Mouse (Mus musculus): ENCODE data around the gene Fndc4. TPM values are rescaled to one million over a fixed set of nuclear protein-coding genes. Genes with fewer than 3 reads are reported as not detected.

Fndc4 gene
- polyA plus RNA-seq, 1 experiment from 2014 or later: 2.0 TPM

GRCm38 (mm10) chr5:31257616-31258015 is 38.3 kb downstream of the Fndc4 start:
- no peak for DNase-seq (ENCODE audit: low spot score)

- no peak for DNase-seq (ENCODE audit: low spot score)
Observed at GRCm38 (mm10) chr5:31255971-31256370, 39.9 kb downstream of the Fndc4 start.

- DNase-seq (ENCODE audit: low spot score): no peak
Observed at GRCm38 (mm10) chr5:31255381-31255780, 40.5 kb downstream of the Fndc4 start.

GRCm38 (mm10) chr5:31254901-31255300 is 41.0 kb downstream of the Fndc4 start:
- no peak for DNase-seq (ENCODE audit: low spot score)

- no peak for DNase-seq (ENCODE audit: low spot score)
Observed at GRCm38 (mm10) chr5:31254452-31254851, 41.4 kb downstream of the Fndc4 start.

- DNase-seq (ENCODE audit: low spot score): no peak
Observed at GRCm38 (mm10) chr5:31253806-31254205, 42.1 kb downstream of the Fndc4 start.

- no peak for DNase-seq (ENCODE audit: low spot score)
Observed at GRCm38 (mm10) chr5:31252795-31253545, 42.9 kb downstream of the Fndc4 start.

GRCm38 (mm10) chr5:31252151-31252550 is 43.7 kb downstream of the Fndc4 start:
- DNase-seq (ENCODE audit: low spot score): no peak

GRCm38 (mm10) chr5:31251541-31252101 is 44.3 kb downstream of the Fndc4 start, which contains the start of gene Krtcap3:
Gene Krtcap3 (plus strand): TSS chr5:31251691.
- DNase-seq (ENCODE audit: low spot score): peak; percentile 39

GRCm38 (mm10) chr5:31250716-31251115 is 45.2 kb downstream of the Fndc4 start:
- DNase-seq (ENCODE audit: low spot score): no peak

Other genes with a start within 250 kb of the Fndc4 start
- gene Atraid, start 247.8 kb downstream of the Fndc4 start, polyA plus RNA-seq (2015; fragmentation: Nextera tagmentation; extraction: Ambion mirVana): 123 and 132 TPM in 2 replicates
- gene Slc5a6, start 247.2 kb downstream of the Fndc4 start, polyA plus RNA-seq (2015; fragmentation: Nextera tagmentation; extraction: Ambion mirVana): 7.0 and 8.7 TPM in 2 replicates
- 15.3 and 16.8 TPM in 2 replicates for gene Cad, start 241.3 kb downstream of the Fndc4 start, polyA plus RNA-seq (2015; fragmentation: Nextera tagmentation; extraction: Ambion mirVana)
- gene Dnajc5g, start 189.8 kb downstream of the Fndc4 start, polyA plus RNA-seq (2015; fragmentation: Nextera tagmentation; extraction: Ambion mirVana): not detected in 2 replicates
- gene Slc30a3, start 187.8 kb downstream of the Fndc4 start, polyA plus RNA-seq (2015; fragmentation: Nextera tagmentation; extraction: Ambion mirVana): 0.07 and 0.30 TPM in 2 replicates
- 0.14 and 0.16 TPM in 2 replicates for gene Trim54, start 179.4 kb downstream of the Fndc4 start, polyA plus RNA-seq (2015; fragmentation: Nextera tagmentation; extraction: Ambion mirVana)
- gene Ucn, start 157.3 kb downstream of the Fndc4 start, polyA plus RNA-seq (2015; fragmentation: Nextera tagmentation; extraction: Ambion mirVana): not detected in 2 replicates
- 17.1 and 21.9 TPM in 2 replicates for gene Mpv17, start 141.8 kb downstream of the Fndc4 start, polyA plus RNA-seq (2015; fragmentation: Nextera tagmentation; extraction: Ambion mirVana)
- gene Gm29609, start 116.2 kb downstream of the Fndc4 start, polyA plus RNA-seq (2015; fragmentation: Nextera tagmentation; extraction: Ambion mirVana): 0.57 and 0.88 TPM in 2 replicates
- 46.1 and 47.2 TPM in 2 replicates for gene Gtf3c2, start 115.9 kb downstream of the Fndc4 start, polyA plus RNA-seq (2015; fragmentation: Nextera tagmentation; extraction: Ambion mirVana)
- 126 and 144 TPM in 2 replicates for gene Snx17, start 102.9 kb downstream of the Fndc4 start, polyA plus RNA-seq (2015; fragmentation: Nextera tagmentation; extraction: Ambion mirVana)
- 73.6 and 80.4 TPM in 2 replicates for gene Eif2b4, start 102.7 kb downstream of the Fndc4 start, polyA plus RNA-seq (2015; fragmentation: Nextera tagmentation; extraction: Ambion mirVana)
- 7.0 TPM in 2 replicates for gene Zfp513, start 93.8 kb downstream of the Fndc4 start, polyA plus RNA-seq (2015; fragmentation: Nextera tagmentation; extraction: Ambion mirVana)
- 131 and 140 TPM in 2 replicates for gene Ppm1g, start 75.4 kb downstream of the Fndc4 start, polyA plus RNA-seq (2015; fragmentation: Nextera tagmentation; extraction: Ambion mirVana)
- 109 and 116 TPM in 2 replicates for gene Nrbp1, start 55.2 kb downstream of the Fndc4 start, polyA plus RNA-seq (2015; fragmentation: Nextera tagmentation; extraction: Ambion mirVana)
- gene Gm9970, start 54.8 kb downstream of the Fndc4 start, polyA plus RNA-seq (2015; fragmentation: Nextera tagmentation; extraction: Ambion mirVana): 0.64 and 0.67 TPM in 2 replicates
- gene Krtcap3, start 44.4 kb downstream of the Fndc4 start, polyA plus RNA-seq (2015; fragmentation: Nextera tagmentation; extraction: Ambion mirVana): 21.8 and 23.9 TPM in 2 replicates
- 10.6 and 12.9 TPM in 2 replicates for gene Ift172, start 5.0 kb downstream of the Fndc4 start, polyA plus RNA-seq (2015; fragmentation: Nextera tagmentation; extraction: Ambion mirVana)
- 0.04 and 0.06 TPM in 2 replicates for gene Gckr, start 1.4 kb upstream of the Fndc4 start, polyA plus RNA-seq (2015; fragmentation: Nextera tagmentation; extraction: Ambion mirVana)
- gene Zfp512, start 156.4 kb upstream of the Fndc4 start, polyA plus RNA-seq (2015; fragmentation: Nextera tagmentation; extraction: Ambion mirVana): 33.2 and 43.4 TPM in 2 replicates
- gene 4930548H24Rik, start 189.7 kb upstream of the Fndc4 start, polyA plus RNA-seq (2015; fragmentation: Nextera tagmentation; extraction: Ambion mirVana): 0.09 and 0.16 TPM in 2 replicates
- 35.4 and 35.6 TPM in 2 replicates for gene Gpn1, start 198.7 kb upstream of the Fndc4 start, polyA plus RNA-seq (2015; fragmentation: Nextera tagmentation; extraction: Ambion mirVana)
- 20.7 and 31.6 TPM in 2 replicates for gene Slc4a1ap, start 230.9 kb upstream of the Fndc4 start, polyA plus RNA-seq (2015; fragmentation: Nextera tagmentation; extraction: Ambion mirVana)
- gene Supt7l, start 231.7 kb upstream of the Fndc4 start, polyA plus RNA-seq (2015; fragmentation: Nextera tagmentation; extraction: Ambion mirVana): 13.9 and 17.0 TPM in 2 replicates

Measured in thymus, postnatal 0 days (tissue).